Mouse (Mus musculus): ENCODE data around the gene Lima1. TPM values are rescaled to one million over a fixed set of nuclear protein-coding genes. Genes with fewer than 3 reads are reported as not detected.

The Lima1 gene
- polyA plus RNA-seq, 1 experiment = 29.7 TPM

DNA sequence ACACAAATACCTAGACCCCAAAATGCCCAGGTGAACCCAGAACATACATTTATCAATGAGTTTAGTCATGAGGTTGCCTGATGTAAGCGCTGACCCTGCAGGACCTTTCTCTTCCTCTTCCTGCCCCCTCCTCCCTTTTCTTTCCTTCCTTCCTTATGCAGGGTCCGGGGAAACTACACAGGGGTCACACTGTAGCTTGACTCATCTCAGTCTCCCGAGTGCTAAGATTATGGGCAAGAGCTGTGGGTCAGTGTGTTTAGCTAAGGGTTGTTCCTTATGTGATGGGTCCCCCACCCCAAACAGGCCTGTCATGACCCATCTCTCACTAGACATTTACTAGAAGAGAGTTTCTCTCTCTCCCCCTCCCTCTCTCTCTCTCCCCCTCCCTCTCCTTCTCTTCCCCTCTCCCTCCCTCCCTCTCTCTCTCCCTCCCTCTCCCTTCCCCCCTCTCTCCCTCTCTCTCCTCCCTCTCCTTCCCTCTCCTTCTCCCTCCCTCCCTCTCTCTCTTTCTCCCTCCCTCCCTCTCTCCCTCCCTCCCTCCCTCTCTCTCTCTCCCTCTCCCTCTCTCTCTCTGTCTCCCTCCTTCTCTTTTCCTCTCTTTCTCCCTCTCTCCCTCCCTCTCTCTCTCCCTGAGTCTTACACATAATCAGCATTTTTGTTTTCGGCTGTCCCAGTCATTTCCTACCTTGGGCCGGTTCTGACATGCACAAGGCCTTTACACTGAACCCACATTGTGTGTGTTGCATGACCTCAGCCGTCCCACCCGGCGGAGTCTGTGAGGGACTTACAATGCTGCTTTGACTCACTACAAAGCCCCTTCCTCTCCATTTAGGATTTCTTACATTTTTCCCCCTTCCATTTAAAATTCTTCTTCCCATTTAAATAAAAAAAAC lies 57.7 kb downstream of the Lima1 start:
- TF ChIP-seq CTCF (IDR thresholded peaks at IDR 0.05; ENCODE audit: insufficient read depth, low read length) (no peak), POLR2A (IDR thresholded peaks at IDR 0.05; ENCODE audit: borderline replicate concordance, extremely low read depth, low read depth, low read length) (no peak)
- WGBS = 24% methylated on average over 8 of the region's 8 CpGs
- Histone ChIP-seq H3K4me1 (ENCODE audit: control insufficient read depth, insufficient read depth, low read length) (peaks cover 9% of the 10 kb centered on the region; the same call in 1 of the 2 replicates), H3K4me3 (replicated peaks; ENCODE audit: extremely low read depth, low read depth, low read length) (peak overlapping the region; percentile 42)
- no peak for DNase-seq

DNA sequence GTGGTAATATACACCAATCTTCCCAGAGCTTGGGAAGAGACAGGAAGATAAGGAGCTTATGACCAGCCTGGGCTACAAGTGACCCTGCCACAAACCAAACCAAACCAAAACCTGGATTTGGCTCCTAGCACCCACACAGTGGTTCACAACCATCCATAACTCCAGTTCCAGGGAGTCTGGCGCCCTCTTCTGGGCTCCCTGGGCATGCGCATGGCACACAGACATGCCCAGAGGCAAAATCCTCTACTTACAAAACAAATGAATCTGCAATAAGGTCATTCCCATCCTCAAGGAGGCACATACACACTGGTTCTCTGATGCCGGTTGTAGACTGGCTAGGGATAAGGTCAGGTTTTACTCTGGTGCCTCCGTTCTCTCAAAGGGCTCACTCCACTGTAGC lies 59.3 kb downstream of the Lima1 start:
- H3K4me3 ChIP-seq (replicated peaks; ENCODE audit: extremely low read depth, low read depth, low read length) = no peak overlapping the region
- 0 out of 2 replicates have a peak, but pooled peaks have one; percentile 8 for TF ChIP-seq CTCF (IDR thresholded peaks at IDR 0.05; ENCODE audit: insufficient read depth, low read length)
- TF ChIP-seq POLR2A (IDR thresholded peaks at IDR 0.05; ENCODE audit: borderline replicate concordance, extremely low read depth, low read depth, low read length) = no peak
- H3K4me1 ChIP-seq (ENCODE audit: control insufficient read depth, insufficient read depth, low read length) = peaks cover 20% of the 10 kb centered on the region
- 93% methylated on average over 4 of the region's 4 CpGs for WGBS
- DNase-seq = no peak

DNA sequence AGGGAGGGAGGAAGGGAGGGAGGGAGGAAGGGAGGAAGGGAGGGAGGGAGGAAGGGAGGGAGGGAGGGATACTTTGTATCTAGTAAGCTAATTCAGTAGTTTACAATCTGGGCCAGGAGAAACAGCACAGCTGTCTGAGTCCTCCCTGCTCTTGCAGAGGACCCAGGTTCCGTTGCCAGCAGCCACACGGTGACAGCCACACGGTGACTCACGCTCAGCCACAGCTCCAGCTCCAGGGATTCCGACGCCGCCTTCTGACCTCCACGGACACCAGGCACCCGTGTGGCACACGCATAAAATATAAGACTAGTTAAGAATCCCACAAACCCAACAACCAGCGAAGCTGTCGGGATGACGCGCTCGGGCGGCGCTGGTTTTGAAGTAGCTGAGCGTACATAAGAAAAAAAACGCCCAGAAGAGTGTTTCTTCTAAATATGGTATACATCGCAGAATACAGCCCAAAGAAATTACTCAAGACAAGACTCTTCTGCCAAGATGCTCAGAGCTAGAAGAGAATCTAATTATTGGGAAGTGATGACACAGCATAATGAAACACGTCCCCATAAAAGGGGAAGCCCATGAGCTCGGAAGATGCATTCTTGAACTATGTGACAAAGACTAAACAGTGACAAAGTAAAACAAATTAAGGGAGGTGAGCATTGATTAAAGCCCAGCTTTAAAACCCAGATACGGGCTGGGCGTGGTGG lies 60.5 kb downstream of the Lima1 start:
- DNase-seq = no peak
- no peak overlapping the region for H3K4me3 ChIP-seq (replicated peaks; ENCODE audit: extremely low read depth, low read depth, low read length)
- no peak for TF ChIP-seq POLR2A (IDR thresholded peaks at IDR 0.05; ENCODE audit: borderline replicate concordance, extremely low read depth, low read depth, low read length)
- no peak for TF ChIP-seq CTCF (IDR thresholded peaks at IDR 0.05; ENCODE audit: insufficient read depth, low read length)
- peaks cover 20% of the 10 kb centered on the region for H3K4me1 ChIP-seq (ENCODE audit: control insufficient read depth, insufficient read depth, low read length)
- 72% methylated on average over 24 of the region's 24 CpGs for WGBS

DNA sequence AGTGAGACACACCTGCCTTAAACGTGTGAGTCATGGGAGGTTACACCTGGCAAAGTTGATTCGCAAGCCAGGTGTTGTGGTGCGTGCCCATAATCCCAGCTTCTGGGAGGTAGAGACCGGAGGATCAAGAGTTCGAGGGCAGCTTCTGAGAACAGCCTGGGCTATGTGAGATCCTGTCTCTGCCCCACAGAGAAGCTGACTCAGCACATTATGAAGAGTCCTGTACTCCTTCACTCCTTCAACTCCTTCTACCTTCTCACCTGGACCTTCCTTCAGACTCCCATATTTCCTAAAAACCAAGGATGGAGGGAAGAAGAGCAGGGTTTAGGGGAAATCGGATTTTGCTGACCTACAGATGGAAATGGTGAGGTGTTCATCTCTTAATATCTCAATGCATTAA lies 61.6 kb downstream of the Lima1 start:
- Histone ChIP-seq H3K4me3 (replicated peaks; ENCODE audit: extremely low read depth, low read depth, low read length) (no peak overlapping the region), H3K4me1 (ENCODE audit: control insufficient read depth, insufficient read depth, low read length) (peaks cover 17% of the 10 kb centered on the region)
- no peak for TF ChIP-seq POLR2A (IDR thresholded peaks at IDR 0.05; ENCODE audit: borderline replicate concordance, extremely low read depth, low read depth, low read length)
- no peak for TF ChIP-seq CTCF (IDR thresholded peaks at IDR 0.05; ENCODE audit: insufficient read depth, low read length)
- 98% methylated on average over 6 of the region's 6 CpGs for WGBS
- DNase-seq = no peak

DNA sequence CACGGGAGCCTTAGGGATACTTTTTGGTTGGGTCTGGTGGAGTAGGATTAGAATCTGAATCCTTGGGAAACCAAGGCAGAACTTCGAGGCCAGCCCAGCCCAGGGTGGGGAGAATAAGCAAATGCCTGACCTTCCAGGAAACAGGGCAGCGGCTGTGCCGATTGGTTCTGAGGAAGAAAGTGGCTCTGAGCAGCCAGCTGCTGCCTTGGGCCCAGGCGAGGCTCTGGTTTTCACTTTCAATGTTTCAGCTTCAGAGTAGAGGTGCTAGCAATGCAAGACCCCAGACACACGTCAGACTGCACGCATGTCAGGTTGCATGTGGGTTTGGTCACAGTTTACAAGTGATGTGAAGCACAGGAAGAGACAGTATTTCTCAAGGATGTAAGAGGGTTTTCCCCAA lies 63.2 kb downstream of the Lima1 start:
- TF ChIP-seq CTCF (IDR thresholded peaks at IDR 0.05; ENCODE audit: insufficient read depth, low read length) (no peak), POLR2A (IDR thresholded peaks at IDR 0.05; ENCODE audit: borderline replicate concordance, extremely low read depth, low read depth, low read length) (no peak)
- no peak overlapping the region for H3K4me3 ChIP-seq (replicated peaks; ENCODE audit: extremely low read depth, low read depth, low read length)
- DNase-seq = no peak
- 44% methylated on average over 7 of the region's 7 CpGs for WGBS
- peaks cover 14% of the 10 kb centered on the region for H3K4me1 ChIP-seq (ENCODE audit: control insufficient read depth, insufficient read depth, low read length)

DNA sequence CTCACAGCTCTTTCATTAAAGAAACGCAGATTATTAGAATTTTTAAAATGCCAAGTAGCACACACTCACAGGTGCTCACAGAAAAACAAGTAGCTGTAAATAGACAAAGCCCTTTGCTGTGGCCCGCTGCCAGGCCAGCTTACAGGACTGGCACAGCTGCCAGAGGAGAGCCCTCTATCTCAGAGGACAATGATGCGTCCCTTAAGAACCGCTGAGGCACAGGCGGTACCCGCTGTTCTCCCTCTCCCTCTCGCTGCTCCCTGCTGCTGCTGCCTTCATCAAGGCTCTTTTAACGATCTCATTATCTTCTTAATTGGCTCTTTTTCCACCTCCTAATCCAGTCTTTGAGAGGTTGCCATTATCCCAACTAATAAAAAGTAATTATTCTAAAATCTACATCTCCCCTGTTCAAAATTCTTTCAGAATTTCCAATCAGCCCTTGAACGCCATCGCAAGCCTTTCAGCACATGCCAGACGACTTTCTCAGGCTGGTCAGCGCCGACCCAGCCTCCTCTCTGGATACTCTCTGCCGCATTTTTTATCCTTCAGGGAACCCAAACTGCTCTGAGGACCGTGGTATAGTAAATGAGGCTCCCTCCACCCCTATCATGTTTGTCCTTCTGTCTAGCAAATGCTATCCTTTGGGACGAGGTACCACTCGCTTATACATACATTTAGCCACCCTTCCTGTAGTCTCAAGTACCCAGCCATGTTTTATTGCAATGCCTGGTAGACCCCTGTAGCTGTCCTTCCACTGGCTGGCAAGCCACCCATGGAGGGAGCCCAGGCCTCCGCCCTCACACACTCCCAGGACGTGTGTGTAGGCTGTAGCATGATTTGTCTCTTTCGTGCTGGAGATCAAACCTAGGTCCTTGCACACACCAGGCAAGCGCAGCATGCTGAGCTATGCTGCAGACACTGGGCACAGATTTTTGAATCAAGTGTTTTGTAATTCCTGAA lies 67.2 kb downstream of the Lima1 start:
- no peak for DNase-seq
- Histone ChIP-seq H3K4me3 (replicated peaks; ENCODE audit: extremely low read depth, low read depth, low read length) (no peak overlapping the region), H3K4me1 (ENCODE audit: control insufficient read depth, insufficient read depth, low read length) (peaks cover 13% of the 10 kb centered on the region)
- TF ChIP-seq CTCF (IDR thresholded peaks at IDR 0.05; ENCODE audit: insufficient read depth, low read length) (no peak), POLR2A (IDR thresholded peaks at IDR 0.05; ENCODE audit: borderline replicate concordance, extremely low read depth, low read depth, low read length) (no peak)
- 70% methylated on average over 21 of the region's 21 CpGs for WGBS

DNA sequence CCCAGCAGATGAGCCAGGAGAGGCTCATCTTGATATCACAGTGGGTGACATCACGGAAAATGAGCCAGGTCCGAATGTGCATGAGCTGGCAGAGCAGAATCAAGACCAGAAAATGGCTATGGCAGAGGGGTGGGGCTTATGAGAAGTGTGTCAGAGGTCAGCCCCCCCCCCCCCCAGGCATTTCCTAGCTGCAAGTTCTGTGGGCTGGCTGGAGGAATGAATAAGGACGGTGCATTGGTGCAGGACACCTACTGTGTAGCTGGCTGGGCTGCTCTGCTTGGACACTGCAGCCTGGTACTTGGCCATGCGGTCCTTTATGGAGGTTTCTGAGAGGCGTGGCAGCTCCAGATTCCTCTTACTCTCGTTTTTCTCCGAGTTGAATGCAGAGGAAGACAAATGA lies 69.1 kb downstream of the Lima1 start:
- Histone ChIP-seq H3K4me1 (ENCODE audit: control insufficient read depth, insufficient read depth, low read length) (peaks cover 3% of the 10 kb centered on the region; the same call in 1 of the 2 replicates), H3K4me3 (replicated peaks; ENCODE audit: extremely low read depth, low read depth, low read length) (no peak overlapping the region)
- no peak for DNase-seq
- 49% methylated on average over 7 of the region's 7 CpGs for WGBS
- no peak for TF ChIP-seq POLR2A (IDR thresholded peaks at IDR 0.05; ENCODE audit: borderline replicate concordance, extremely low read depth, low read depth, low read length)
- no peak for TF ChIP-seq CTCF (IDR thresholded peaks at IDR 0.05; ENCODE audit: insufficient read depth, low read length)

DNA sequence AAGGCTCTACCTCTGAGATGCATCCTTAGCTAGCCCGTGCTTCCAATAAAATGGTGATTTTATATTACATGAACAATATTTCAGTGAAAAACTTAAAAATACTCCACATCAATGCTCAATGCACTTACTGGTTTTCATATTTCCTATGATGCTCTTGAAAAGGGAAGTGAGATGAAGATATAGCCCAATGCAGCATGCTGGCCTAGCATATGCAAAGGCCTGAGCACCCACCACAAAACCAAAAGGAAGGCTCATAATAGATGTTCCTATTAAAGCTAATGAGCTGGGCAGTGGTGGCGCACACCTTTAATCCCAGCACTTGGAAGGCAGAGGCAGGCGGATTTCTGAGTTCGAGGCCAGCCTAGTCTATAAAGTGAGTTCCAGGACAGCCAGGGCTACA lies 69.6 kb downstream of the Lima1 start:
- Histone ChIP-seq H3K4me1 (ENCODE audit: control insufficient read depth, insufficient read depth, low read length) (peaks cover 3% of the 10 kb centered on the region; the same call in 1 of the 2 replicates), H3K4me3 (replicated peaks; ENCODE audit: extremely low read depth, low read depth, low read length) (no peak overlapping the region)
- WGBS = 94% methylated on average over 4 of the region's 4 CpGs
- TF ChIP-seq CTCF (IDR thresholded peaks at IDR 0.05; ENCODE audit: insufficient read depth, low read length) (no peak), POLR2A (IDR thresholded peaks at IDR 0.05; ENCODE audit: borderline replicate concordance, extremely low read depth, low read depth, low read length) (no peak)
- no peak for DNase-seq

DNA sequence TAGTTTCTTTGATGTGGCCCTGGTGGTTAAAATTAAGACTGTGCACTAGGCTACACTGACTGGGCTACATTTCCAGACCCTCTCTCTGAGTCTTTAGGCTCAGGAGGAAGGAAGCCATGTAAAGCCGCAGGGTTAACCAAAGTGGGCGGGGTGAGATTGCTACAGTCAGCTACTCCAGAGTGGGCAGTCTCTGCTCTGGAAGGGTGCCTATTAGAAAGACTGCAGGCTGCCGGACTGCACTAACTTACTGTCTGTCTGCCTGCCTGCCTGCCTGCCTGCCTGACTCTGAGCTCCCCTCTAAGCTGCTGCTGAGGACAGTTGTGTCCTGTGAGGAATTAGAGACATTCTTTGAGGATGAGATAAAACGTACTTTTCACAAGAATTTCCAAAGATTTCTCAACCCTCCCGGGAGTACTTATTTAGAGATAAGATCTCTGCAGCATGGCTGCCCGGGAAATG lies 72.0 kb downstream of the Lima1 start:
- Histone ChIP-seq H3K4me1 (ENCODE audit: control insufficient read depth, insufficient read depth, low read length) (peaks cover 3% of the 10 kb centered on the region; the same call in 1 of the 2 replicates), H3K4me3 (replicated peaks; ENCODE audit: extremely low read depth, low read depth, low read length) (no peak overlapping the region)
- TF ChIP-seq CTCF (IDR thresholded peaks at IDR 0.05; ENCODE audit: insufficient read depth, low read length) (no peak), POLR2A (IDR thresholded peaks at IDR 0.05; ENCODE audit: borderline replicate concordance, extremely low read depth, low read depth, low read length) (no peak)
- DNase-seq = peak; percentile 28
- WGBS = 14% methylated on average over 6 of the region's 6 CpGs
